Mouse (Mus musculus): ENCODE results near the gene Marcksl1. TPM values are rescaled to one million over a fixed set of nuclear protein-coding genes. Genes with fewer than 3 reads are reported as not detected.

The Marcksl1 gene
- total RNA-seq (2014; rRNA removed; ENCODE audit: low replicate concordance) (183 and 192 TPM in 2 replicates), polyA plus RNA-seq (2015; fragmentation: Nextera tagmentation; extraction: Ambion mirVana) (135 and 138 TPM in 2 replicates)

DNA sequence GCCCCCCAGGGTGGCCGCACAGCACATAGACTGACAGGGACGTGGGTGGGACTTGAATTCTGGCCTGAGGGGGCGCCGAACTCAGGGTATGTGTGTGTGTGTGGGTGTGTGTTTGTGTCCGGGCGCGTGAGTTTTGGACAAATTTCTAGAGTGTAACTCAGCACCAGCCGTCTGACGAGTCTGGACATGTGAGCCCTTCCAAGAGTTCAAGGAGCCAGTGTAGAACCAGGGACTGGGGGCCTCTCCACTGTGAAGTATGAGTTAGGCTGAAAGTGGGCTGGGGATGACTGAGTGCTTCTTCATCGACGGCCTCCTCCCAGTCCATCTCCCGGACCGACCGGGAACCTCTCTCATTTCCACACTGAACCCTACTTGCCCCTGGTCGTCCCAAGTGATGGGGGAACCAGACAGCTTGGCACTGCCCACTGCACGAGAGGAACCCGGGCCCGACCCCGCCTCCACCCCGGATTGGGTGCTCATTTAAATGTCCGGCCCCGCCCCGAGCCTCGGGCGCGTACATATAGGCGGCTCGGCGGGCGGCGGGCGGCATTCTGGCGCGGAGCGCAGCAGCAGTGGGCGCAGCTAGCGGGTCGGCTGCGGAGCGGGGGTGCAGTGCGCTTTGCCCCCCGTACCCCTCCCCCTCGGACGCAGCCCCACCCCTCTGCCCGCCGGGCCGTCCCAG, at the start of gene Marcksl1:
TSS of gene Marcksl1 (plus strand) at position 496 of the 682 bp plus-strand sequence.
- Histone ChIP-seq H3K9ac (replicated peaks; ENCODE audit: low read depth, low read length) (peak within 1 kb of the TSS; percentile 97), H3K36me3 (replicated peaks; ENCODE audit: control insufficient read depth, insufficient read depth, low read length) (peaks cover 18% of the 10 kb centered on the region), H3K27me3 (ENCODE audit: control insufficient read depth, insufficient read depth, low read length) (no peaks in the 10 kb centered on the region), H3K4me3 (ENCODE audit: low read depth, low read length) (peak within 1 kb of the TSS; percentile 94), H3K9me3 (replicated peaks; ENCODE audit: control insufficient read depth, low read length) (no peaks in the 10 kb centered on the region), H3K4me2 (ENCODE audit: low read depth, low read length) (peak within 1 kb of the TSS; percentile 85), H3K4me1 (ENCODE audit: control insufficient read depth, insufficient read depth) (peaks cover 8% of the 10 kb centered on the region), H3K27ac (ENCODE audit: low read depth) (peak within 1 kb of the TSS; percentile 90)
- 7% methylated on average over 44 of the region's 47 CpGs for WGBS
- DNase-seq (ENCODE audit: low spot score) (peak; percentile 74), ATAC-seq (ENCODE audit: insufficient read depth, low read depth) (peak; percentile 83)
- TF ChIP-seq EP300 (IDR thresholded peaks at IDR 0.05; ENCODE audit: low read depth) (0 out of 2 replicates have a peak, but pooled peaks have one; percentile 37), CTCF (IDR thresholded peaks at IDR 0.05; ENCODE audit: low read depth) (no peak)

DNA sequence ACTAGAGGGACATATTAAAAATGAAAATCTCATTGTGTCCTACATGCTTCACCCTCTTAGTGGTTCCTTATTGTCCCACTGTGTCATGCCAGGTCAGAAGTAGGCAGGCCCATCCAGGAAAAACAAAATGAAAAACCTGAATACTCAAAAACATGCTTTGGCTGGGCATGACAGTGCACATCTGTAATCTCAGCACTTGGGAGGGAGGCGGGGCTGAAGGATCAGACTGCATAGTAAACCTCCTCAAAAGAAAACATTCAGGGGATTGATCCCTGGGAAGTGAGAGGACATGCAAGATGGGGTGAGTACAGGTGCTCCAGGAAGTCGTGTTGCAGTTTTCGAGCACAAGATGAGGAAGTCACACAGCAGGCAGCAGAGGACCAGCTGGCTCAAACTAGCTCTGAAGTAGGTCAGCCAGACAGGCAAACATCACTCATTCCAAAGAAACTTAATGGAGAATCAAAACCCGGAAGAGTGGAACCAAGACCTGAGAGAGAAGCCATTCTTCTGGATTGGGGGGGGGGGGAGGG, 49.0 kb upstream of the Marcksl1 start:
- H3K9me3 ChIP-seq (replicated peaks; ENCODE audit: control insufficient read depth, low read length): no peaks in the 10 kb centered on the region
- no peak for DNase-seq (ENCODE audit: low spot score)
- peaks cover 10% of the 10 kb centered on the region for H3K4me1 ChIP-seq (ENCODE audit: control insufficient read depth, insufficient read depth)
- H3K9ac ChIP-seq (replicated peaks; ENCODE audit: low read depth, low read length): no peak overlapping the region
- H3K36me3 ChIP-seq (replicated peaks; ENCODE audit: control insufficient read depth, insufficient read depth, low read length): peaks cover 55% of the 10 kb centered on the region
- no peaks in the 10 kb centered on the region for H3K27me3 ChIP-seq (ENCODE audit: control insufficient read depth, insufficient read depth, low read length)
- no peak for TF ChIP-seq CTCF (IDR thresholded peaks at IDR 0.05; ENCODE audit: low read depth)
- TF ChIP-seq EP300 (IDR thresholded peaks at IDR 0.05; ENCODE audit: low read depth): no peak
- H3K4me3 ChIP-seq (ENCODE audit: low read depth, low read length): no peak overlapping the region
- ATAC-seq (ENCODE audit: insufficient read depth, low read depth): no peak
- H3K4me2 ChIP-seq (ENCODE audit: low read depth, low read length): no peak overlapping the region
- WGBS: 83% methylated on average over 4 of the region's 4 CpGs
- no peak overlapping the region for H3K27ac ChIP-seq (ENCODE audit: low read depth)

DNA sequence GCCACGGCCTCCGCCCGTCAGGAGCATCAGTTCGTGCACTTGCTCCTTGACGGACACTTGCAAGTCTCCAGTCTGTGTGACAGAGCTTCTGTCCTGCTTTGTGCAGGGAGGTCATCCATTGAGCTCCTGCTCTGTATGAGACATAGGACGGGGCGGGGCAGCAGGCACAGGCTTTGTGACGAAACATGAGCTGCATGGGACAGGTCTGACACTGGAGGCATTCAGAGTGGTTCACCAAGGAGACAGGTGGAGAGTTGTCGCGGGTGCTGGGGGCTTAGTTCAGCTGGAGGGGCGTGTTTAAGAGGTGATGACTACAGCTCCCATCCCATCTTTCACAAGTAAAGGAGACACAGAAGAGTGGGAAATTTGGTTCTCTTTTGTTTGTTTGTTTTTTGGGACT, 37.3 kb upstream of the Marcksl1 start:
- Histone ChIP-seq H3K4me1 (ENCODE audit: control insufficient read depth, insufficient read depth) (no peaks in the 10 kb centered on the region), H3K4me2 (ENCODE audit: low read depth, low read length) (no peak overlapping the region), H3K27me3 (ENCODE audit: control insufficient read depth, insufficient read depth, low read length) (no peaks in the 10 kb centered on the region), H3K36me3 (replicated peaks; ENCODE audit: control insufficient read depth, insufficient read depth, low read length) (peaks cover 81% of the 10 kb centered on the region), H3K9ac (replicated peaks; ENCODE audit: low read depth, low read length) (no peak overlapping the region), H3K27ac (ENCODE audit: low read depth) (no peak overlapping the region), H3K9me3 (replicated peaks; ENCODE audit: control insufficient read depth, low read length) (no peaks in the 10 kb centered on the region), H3K4me3 (ENCODE audit: low read depth, low read length) (no peak overlapping the region)
- DNase-seq (ENCODE audit: low spot score) (no peak), ATAC-seq (ENCODE audit: insufficient read depth, low read depth) (no peak)
- no peak for TF ChIP-seq CTCF (IDR thresholded peaks at IDR 0.05; ENCODE audit: low read depth)
- no peak for TF ChIP-seq EP300 (IDR thresholded peaks at IDR 0.05; ENCODE audit: low read depth)
- WGBS: 89% methylated on average over 11 of the region's 11 CpGs

- ATAC-seq (ENCODE audit: insufficient read depth, low read depth): no peak
- Histone ChIP-seq H3K9me3 (replicated peaks; ENCODE audit: control insufficient read depth, low read length) (no peaks in the 10 kb centered on the region), H3K4me3 (ENCODE audit: low read depth, low read length) (no peak overlapping the region), H3K36me3 (replicated peaks; ENCODE audit: control insufficient read depth, insufficient read depth, low read length) (peaks cover 76% of the 10 kb centered on the region), H3K27ac (ENCODE audit: low read depth) (no peak overlapping the region), H3K9ac (replicated peaks; ENCODE audit: low read depth, low read length) (no peak overlapping the region), H3K4me1 (ENCODE audit: control insufficient read depth, insufficient read depth) (no peaks in the 10 kb centered on the region), H3K27me3 (ENCODE audit: control insufficient read depth, insufficient read depth, low read length) (no peaks in the 10 kb centered on the region), H3K4me2 (ENCODE audit: low read depth, low read length) (no peak overlapping the region)
- 87% methylated on average over 3 of the region's 3 CpGs for WGBS
- TF ChIP-seq EP300 (IDR thresholded peaks at IDR 0.05; ENCODE audit: low read depth): no peak
- DNase-seq (ENCODE audit: low spot score): no peak
These were observed 33.5 kb upstream of the Marcksl1 start for GRCm38 (mm10) chr4:129479863-129480262.

GRCm38 (mm10) chr4:129481090-129481489, 32.3 kb upstream of the Marcksl1 start:
- no peaks in the 10 kb centered on the region for H3K27me3 ChIP-seq (ENCODE audit: control insufficient read depth, insufficient read depth, low read length)
- WGBS: 76% methylated on average over 1 of the region's 1 CpGs
- H3K27ac ChIP-seq (ENCODE audit: low read depth): no peak overlapping the region
- no peaks in the 10 kb centered on the region for H3K4me1 ChIP-seq (ENCODE audit: control insufficient read depth, insufficient read depth)
- no peaks in the 10 kb centered on the region for H3K9me3 ChIP-seq (replicated peaks; ENCODE audit: control insufficient read depth, low read length)
- H3K4me3 ChIP-seq (ENCODE audit: low read depth, low read length): no peak overlapping the region
- ATAC-seq (ENCODE audit: insufficient read depth, low read depth) (no peak), DNase-seq (ENCODE audit: low spot score) (no peak)
- no peak overlapping the region for H3K9ac ChIP-seq (replicated peaks; ENCODE audit: low read depth, low read length)
- peaks cover 76% of the 10 kb centered on the region for H3K36me3 ChIP-seq (replicated peaks; ENCODE audit: control insufficient read depth, insufficient read depth, low read length)
- TF ChIP-seq EP300 (IDR thresholded peaks at IDR 0.05; ENCODE audit: low read depth) (no peak), CTCF (IDR thresholded peaks at IDR 0.05; ENCODE audit: low read depth) (no peak)
- H3K4me2 ChIP-seq (ENCODE audit: low read depth, low read length): no peak overlapping the region

Measured in heart, postnatal 0 days (tissue).